Mouse (Mus musculus): Measurements from ENCODE around the gene Gm572. TPM values are rescaled to one million over a fixed set of nuclear protein-coding genes. Genes with fewer than 3 reads are reported as not detected.

Gm572 gene
- polyA plus RNA-seq, 1 experiment = 0.17 TPM

GRCm38 (mm10) chr4:148625010-148625409 is 18.1 kb upstream of the Gm572 start:
- H3K36me3 ChIP-seq (ENCODE audit: control insufficient read depth, insufficient read depth, low read length) = peaks cover 16% of the 10 kb centered on the region
- WGBS = 47% methylated on average over 10 of the region's 10 CpGs

GRCm38 (mm10) chr4:148625756-148626622 is 17.1 kb upstream of the Gm572 start:
- Histone ChIP-seq H3K27me3 (replicated peaks; ENCODE audit: control insufficient read depth, insufficient read depth, low read length) (no peaks in the 10 kb centered on the region), H3K4me3 (ENCODE audit: insufficient read depth, low read depth, low read length) (peak overlapping the region; percentile 94), H3K27ac (ENCODE audit: insufficient read depth, low read depth, low read length) (peak overlapping the region; percentile 96), H3K4me1 (ENCODE audit: control insufficient read depth, insufficient read depth, low read length) (peaks cover 19% of the 10 kb centered on the region; the same call in 1 of the 2 replicates), H3K36me3 (ENCODE audit: control insufficient read depth, insufficient read depth, low read length) (peaks cover 12% of the 10 kb centered on the region)
- 1% methylated on average over 57 of the region's 57 CpGs for WGBS
- DNase-seq = peak; percentile 44
- no peak for TF ChIP-seq POLR2A (IDR thresholded peaks at IDR 0.05; ENCODE audit: low read depth, low read length)
- no peak for TF ChIP-seq CTCF (conservative IDR thresholded peaks at IDR 0.05; ENCODE audit: insufficient read depth, insufficient read length, low read depth, low read length)

More at GRCm38 (mm10) chr4:148625010-148625409, 18.1 kb upstream of the Gm572 start:
- Histone ChIP-seq H3K27ac (ENCODE audit: insufficient read depth, low read depth, low read length) (no peak overlapping the region), H3K27me3 (replicated peaks; ENCODE audit: control insufficient read depth, insufficient read depth, low read length) (no peaks in the 10 kb centered on the region), H3K4me3 (ENCODE audit: insufficient read depth, low read depth, low read length) (no peak overlapping the region), H3K4me1 (ENCODE audit: control insufficient read depth, insufficient read depth, low read length) (peaks cover 24% of the 10 kb centered on the region; the same call in 1 of the 2 replicates)
- DNase-seq = no peak
- no peak for TF ChIP-seq CTCF (conservative IDR thresholded peaks at IDR 0.05; ENCODE audit: insufficient read depth, insufficient read length, low read depth, low read length)
- TF ChIP-seq POLR2A (IDR thresholded peaks at IDR 0.05; ENCODE audit: low read depth, low read length) = no peak

- DNase-seq = peak; percentile 98
- WGBS = under 1% methylated on average over 51 of the region's 51 CpGs
- H3K27ac ChIP-seq (ENCODE audit: insufficient read depth, low read depth, low read length) = peak within 1 kb of the TSS; percentile 96
These were observed 16.4 kb upstream of the Gm572 start, which contains the start of gene Tardbp for GRCm38 (mm10) chr4:148626623-148627185. Gene Tardbp (minus strand): TSS chr4:148627019.

GRCm38 (mm10) chr4:148627246-148627645 is 15.9 kb upstream of the Gm572 start:
- no peak for DNase-seq
- Histone ChIP-seq H3K27ac (ENCODE audit: insufficient read depth, low read depth, low read length) (peak overlapping the region; percentile 74), H3K4me1 (ENCODE audit: control insufficient read depth, insufficient read depth, low read length) (peaks cover 11% of the 10 kb centered on the region; the same call in 1 of the 2 replicates), H3K36me3 (ENCODE audit: control insufficient read depth, insufficient read depth, low read length) (peaks cover 7% of the 10 kb centered on the region), H3K27me3 (replicated peaks; ENCODE audit: control insufficient read depth, insufficient read depth, low read length) (no peaks in the 10 kb centered on the region), H3K4me3 (ENCODE audit: insufficient read depth, low read depth, low read length) (no peak overlapping the region)
- TF ChIP-seq CTCF (conservative IDR thresholded peaks at IDR 0.05; ENCODE audit: insufficient read depth, insufficient read length, low read depth, low read length) (no peak), POLR2A (IDR thresholded peaks at IDR 0.05; ENCODE audit: low read depth, low read length) (no peak)
- 55% methylated on average over 3 of the region's 3 CpGs for WGBS

More at GRCm38 (mm10) chr4:148626623-148627185, 16.4 kb upstream of the Gm572 start, which contains the start of gene Tardbp:
- TF ChIP-seq CTCF (conservative IDR thresholded peaks at IDR 0.05; ENCODE audit: insufficient read depth, insufficient read length, low read depth, low read length) (no peak), POLR2A (IDR thresholded peaks at IDR 0.05; ENCODE audit: low read depth, low read length) (peak; percentile 97)
- H3K4me3 ChIP-seq (ENCODE audit: insufficient read depth, low read depth, low read length) = peak within 1 kb of the TSS; percentile 94
- peaks cover 12% of the 10 kb centered on the region; the same call in 1 of the 2 replicates for H3K4me1 ChIP-seq (ENCODE audit: control insufficient read depth, insufficient read depth, low read length)
- peaks cover 8% of the 10 kb centered on the region for H3K36me3 ChIP-seq (ENCODE audit: control insufficient read depth, insufficient read depth, low read length)
- H3K27me3 ChIP-seq (replicated peaks; ENCODE audit: control insufficient read depth, insufficient read depth, low read length) = no peaks in the 10 kb centered on the region

DNA sequence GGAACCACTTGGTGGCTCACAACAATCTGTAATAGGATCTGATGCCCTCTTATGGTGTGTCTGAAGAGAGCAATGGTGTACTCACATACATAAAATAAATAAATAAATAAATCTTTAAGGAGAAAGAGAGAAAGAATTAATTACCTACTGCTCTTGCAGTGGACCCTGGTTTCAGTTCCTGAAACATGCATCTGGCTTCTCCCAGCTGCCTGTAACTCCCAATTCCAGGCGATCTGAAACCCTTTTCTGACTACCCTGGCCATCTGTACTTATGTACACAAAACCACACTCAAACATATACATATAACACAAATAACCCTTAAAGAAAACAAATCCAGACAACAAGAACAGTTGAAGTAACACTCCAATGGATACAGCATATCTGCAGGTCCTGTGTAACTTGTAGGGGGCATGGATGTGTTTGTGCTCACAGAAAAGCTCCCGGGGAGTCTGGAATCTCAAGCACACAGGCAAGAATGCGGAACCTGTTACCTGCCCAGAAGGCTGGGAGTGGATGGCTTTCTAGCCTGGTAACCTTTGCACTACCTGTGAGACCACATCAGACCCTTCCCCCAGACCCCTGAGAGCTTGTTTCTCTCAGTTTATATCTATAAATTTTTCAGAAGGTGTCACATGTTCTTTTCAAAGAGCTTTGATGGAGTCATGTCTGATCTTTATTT is 11.0 kb upstream of the Gm572 start:
- no peak overlapping the region for H3K4me3 ChIP-seq (ENCODE audit: insufficient read depth, low read depth, low read length)
- WGBS = 52% methylated on average over 3 of the region's 3 CpGs
- H3K4me1 ChIP-seq (ENCODE audit: control insufficient read depth, insufficient read depth, low read length) = peaks cover 6% of the 10 kb centered on the region; the same call in 1 of the 2 replicates
- peak overlapping the region; percentile 87 for H3K27ac ChIP-seq (ENCODE audit: insufficient read depth, low read depth, low read length)
- H3K36me3 ChIP-seq (ENCODE audit: control insufficient read depth, insufficient read depth, low read length) = no peaks in the 10 kb centered on the region
- peak; percentile 61 for DNase-seq
- TF ChIP-seq CTCF (conservative IDR thresholded peaks at IDR 0.05; ENCODE audit: insufficient read depth, insufficient read length, low read depth, low read length) = no peak
- TF ChIP-seq POLR2A (IDR thresholded peaks at IDR 0.05; ENCODE audit: low read depth, low read length) = no peak
- no peaks in the 10 kb centered on the region for H3K27me3 ChIP-seq (replicated peaks; ENCODE audit: control insufficient read depth, insufficient read depth, low read length)

DNA sequence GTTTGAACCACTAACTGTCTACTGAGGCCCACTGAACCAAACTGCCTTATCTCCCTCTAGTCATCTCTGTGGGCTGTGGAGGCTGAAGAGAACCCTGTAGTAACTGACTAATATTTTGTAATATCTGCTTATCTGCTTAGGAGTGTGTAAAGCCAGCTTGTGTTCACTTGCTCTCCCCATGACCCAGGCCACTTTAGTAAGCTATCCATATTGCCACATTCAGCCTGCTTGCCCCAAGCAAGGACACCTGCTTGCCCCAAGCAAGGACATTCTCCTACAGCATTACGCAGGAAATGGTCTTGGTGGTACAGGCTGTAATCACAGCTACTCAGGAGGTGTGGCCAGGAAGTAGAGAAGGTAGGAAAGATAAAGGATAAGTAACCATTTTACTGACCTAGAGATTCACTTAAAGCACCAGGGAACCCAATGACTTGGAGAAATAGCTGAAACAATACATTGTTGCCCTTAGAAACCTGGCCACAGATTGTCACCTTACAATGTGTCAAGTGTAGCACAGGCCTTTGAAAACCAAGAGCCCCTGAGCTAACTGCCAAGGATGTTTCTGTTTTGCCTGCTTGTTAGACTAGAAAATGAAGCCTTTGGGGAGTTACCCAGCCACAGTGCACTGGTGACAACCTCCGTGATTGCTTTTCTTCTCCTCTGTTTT is 9.6 kb upstream of the Gm572 start:
- no peak for TF ChIP-seq CTCF (conservative IDR thresholded peaks at IDR 0.05; ENCODE audit: insufficient read depth, insufficient read length, low read depth, low read length)
- no peak for TF ChIP-seq POLR2A (IDR thresholded peaks at IDR 0.05; ENCODE audit: low read depth, low read length)
- Histone ChIP-seq H3K4me1 (ENCODE audit: control insufficient read depth, insufficient read depth, low read length) (peaks cover 3% of the 10 kb centered on the region; the same call in 1 of the 2 replicates), H3K27me3 (replicated peaks; ENCODE audit: control insufficient read depth, insufficient read depth, low read length) (no peaks in the 10 kb centered on the region), H3K36me3 (ENCODE audit: control insufficient read depth, insufficient read depth, low read length) (no peaks in the 10 kb centered on the region), H3K27ac (ENCODE audit: insufficient read depth, low read depth, low read length) (peak overlapping the region; percentile 69), H3K4me3 (ENCODE audit: insufficient read depth, low read depth, low read length) (no peak overlapping the region)
- whole genome bisulfite sequencing = 44% methylated on average over 2 of the region's 2 CpGs
- DNase-seq = no peak
